Mouse (Mus musculus) spleen, postnatal 36 days (tissue): ENCODE data around the gene Ano6.

Source experiments
- DNase-seq, 2 experiments: peaks; one replicate each; pipeline ENCODE4 v3.0.0; 2022; ENCODE audit warnings: low spot score in 2 of 2, mixed read lengths in 1 of 2

The Ano6 gene

GRCm38 (mm10) chr15:95888556-95888955 is 97.9 kb downstream of the Ano6 start:
- no peak for DNase-seq

- DNase-seq = no peak
Measured at GRCm38 (mm10) chr15:95890368-95890767, 99.7 kb downstream of the Ano6 start.

GRCm38 (mm10) chr15:95892171-95892570 is 101.5 kb downstream of the Ano6 start:
- no peak for DNase-seq

- no peak for DNase-seq
Measured at GRCm38 (mm10) chr15:95892929-95893328, 102.3 kb downstream of the Ano6 start.

GRCm38 (mm10) chr15:95895699-95896098 is 105.1 kb downstream of the Ano6 start:
- DNase-seq = no peak

- no peak for DNase-seq
Measured at GRCm38 (mm10) chr15:95897653-95898052, 107.0 kb downstream of the Ano6 start.

- no peak for DNase-seq
Measured at GRCm38 (mm10) chr15:95898438-95898837, 107.8 kb downstream of the Ano6 start.

- DNase-seq = no peak
Measured at GRCm38 (mm10) chr15:95902396-95902795, 111.8 kb downstream of the Ano6 start.

- no peak for DNase-seq
Measured at GRCm38 (mm10) chr15:95904247-95904646, 113.6 kb downstream of the Ano6 start.

GRCm38 (mm10) chr15:95906017-95906749 is 115.5 kb downstream of the Ano6 start:
- peak; percentile 88 to 91 for DNase-seq

- peak; percentile 37 to 53 for DNase-seq
Measured at GRCm38 (mm10) chr15:95906891-95907290, 116.2 kb downstream of the Ano6 start.

- no peak for DNase-seq
Measured at GRCm38 (mm10) chr15:95907337-95907736, 116.7 kb downstream of the Ano6 start.

- DNase-seq = no peak
Measured at GRCm38 (mm10) chr15:95907909-95908308, 117.3 kb downstream of the Ano6 start.

- no peak for DNase-seq
Measured at GRCm38 (mm10) chr15:95910099-95910780, 119.6 kb downstream of the Ano6 start.

GRCm38 (mm10) chr15:95914963-95915362 is 124.3 kb downstream of the Ano6 start:
- DNase-seq = peak in 1 of 2 experiments; percentile 7

- no peak for DNase-seq
Measured at GRCm38 (mm10) chr15:95915477-95915876, 124.8 kb downstream of the Ano6 start.

GRCm38 (mm10) chr15:95917330-95917729 is 126.7 kb downstream of the Ano6 start:
- no peak for DNase-seq

GRCm38 (mm10) chr15:95920047-95920446 is 129.4 kb downstream of the Ano6 start:
- no peak for DNase-seq

- no peak for DNase-seq
Measured at GRCm38 (mm10) chr15:95921072-95921471, 130.4 kb downstream of the Ano6 start.

GRCm38 (mm10) chr15:95921639-95922038 is 131.0 kb downstream of the Ano6 start:
- DNase-seq = peak in 1 of 2 experiments; percentile 19

GRCm38 (mm10) chr15:95922558-95922957 is 131.9 kb downstream of the Ano6 start:
- DNase-seq = no peak

- DNase-seq = no peak
Measured at GRCm38 (mm10) chr15:95925334-95925986, 134.8 kb downstream of the Ano6 start.

GRCm38 (mm10) chr15:95929087-95929486 is 138.4 kb downstream of the Ano6 start:
- DNase-seq = no peak
